Mouse (Mus musculus) layer of hippocampus, adult 2 months (tissue): ENCODE measurements at regions not wholly inside any gene's neighbourhood (a gene's known extent, or its start where the extent isn't known, plus 50 kb on each side); places are given as distances from the start of the nearest gene placed in this dataset.

Source experiments
- DNase-seq, 2 experiments: peaks; one replicate each; pipeline ENCODE4 v3.0.0; 2022; ENCODE audit warnings: low spot score in 2 of 2
- H3K27ac ChIP-seq: fragments of 200-600 bp; 2 replicates; pipeline ENCODE4 v1.8.1; 2022
- H3K4me3 ChIP-seq: fragments of 200-600 bp; 2 replicates; pipeline ENCODE4 v1.8.1; 2022; ENCODE audit warnings: mild to moderate bottlenecking
- CTCF ChIP-seq: fragments of 200-600 bp; conservative IDR thresholded peaks from 2 replicates; pipeline ENCODE4 v1.8.1; 2022; ENCODE audit warnings: antibody characterized with exemption, mild to moderate bottlenecking, moderate library complexity

DNA sequence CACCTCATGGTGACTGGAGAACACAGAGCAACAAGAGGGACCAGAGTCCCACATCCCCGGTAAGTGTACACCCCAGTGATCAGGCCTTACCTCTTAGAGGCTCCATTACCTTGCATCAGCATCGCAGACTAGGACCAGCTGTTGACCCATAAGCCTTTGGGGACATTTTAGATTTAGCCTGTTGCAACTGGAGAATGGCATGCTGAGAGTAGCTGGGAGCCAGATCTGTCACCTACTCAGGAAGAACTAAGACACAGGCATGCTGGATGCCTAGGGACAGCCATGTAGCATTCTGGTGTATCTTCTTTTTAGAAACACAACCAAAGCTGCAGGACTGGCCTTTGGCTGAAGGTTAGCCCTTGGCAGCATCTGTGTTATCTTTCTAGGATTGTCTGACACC, 94.2 kb upstream of the Aldh1a3 start:
- no peak for TF ChIP-seq CTCF
- no peak for DNase-seq
- H3K4me3 ChIP-seq: no peak overlapping the region
- no peak overlapping the region for H3K27ac ChIP-seq

DNA sequence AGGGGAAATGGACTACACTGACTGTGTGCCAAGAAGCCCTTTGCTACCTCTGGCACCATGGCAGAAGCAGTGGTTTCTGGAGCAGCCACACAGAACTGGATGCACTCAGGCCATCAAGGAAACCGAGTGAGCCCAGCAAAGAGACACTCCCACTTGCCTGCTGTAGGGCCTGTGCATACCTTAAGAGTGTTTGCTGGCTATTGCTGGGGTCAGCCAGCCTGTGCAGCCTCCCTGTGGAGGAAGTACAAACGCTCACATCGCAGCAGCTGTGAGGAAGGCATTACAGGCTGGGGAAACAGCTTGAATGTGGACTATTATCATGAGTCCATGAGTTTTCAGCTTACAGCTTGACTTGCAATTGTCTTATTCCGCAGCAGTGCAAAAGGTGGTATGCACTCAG, 88.8 kb upstream of the Aldh1a3 start:
- TF ChIP-seq CTCF: no peak
- no peak for DNase-seq
- H3K27ac ChIP-seq: no peak overlapping the region
- no peak overlapping the region for H3K4me3 ChIP-seq

DNA sequence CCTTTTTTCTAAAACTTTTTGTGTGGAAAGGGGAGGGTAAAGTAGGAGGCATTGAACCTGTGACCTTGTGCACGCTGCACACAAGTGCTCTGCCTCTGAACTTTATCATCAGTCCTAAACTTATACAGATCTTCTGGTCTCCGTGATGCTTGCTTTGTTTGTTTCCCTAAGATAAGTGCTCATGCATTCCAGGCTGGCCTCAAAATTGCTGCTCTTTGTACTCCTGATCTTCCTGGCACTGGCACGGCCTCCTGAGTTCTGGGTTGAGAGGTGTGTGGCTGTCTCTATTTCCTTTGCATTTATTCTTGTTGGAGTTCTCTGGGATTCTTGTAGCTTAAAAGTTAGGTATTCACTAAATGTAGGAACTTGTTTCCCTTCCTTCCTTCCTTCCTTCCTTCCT, 86.1 kb upstream of the Aldh1a3 start:
- H3K4me3 ChIP-seq: no peak overlapping the region
- no peak for DNase-seq
- no peak for TF ChIP-seq CTCF
- H3K27ac ChIP-seq: no peak overlapping the region

DNA sequence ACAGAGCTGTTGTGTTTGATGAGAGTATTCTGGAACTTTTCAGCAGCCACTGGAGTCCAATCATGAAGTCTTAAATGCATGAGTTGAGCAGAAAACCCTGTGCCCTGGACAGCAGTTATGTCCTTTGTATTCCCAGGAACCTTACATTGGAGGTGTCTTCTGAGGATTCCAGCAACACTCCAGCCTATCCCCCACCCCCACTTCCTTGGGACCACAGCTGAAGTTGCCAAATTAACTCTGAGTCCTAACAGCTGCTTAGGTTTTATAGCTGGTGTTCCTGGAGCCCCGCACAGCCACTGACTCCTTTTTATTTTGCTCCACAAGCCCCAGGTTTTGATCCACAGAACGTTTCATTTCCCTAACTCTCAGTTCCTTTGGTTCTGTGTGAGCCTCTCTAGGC, 78.4 kb upstream of the Aldh1a3 start:
- Histone ChIP-seq H3K27ac (no peak overlapping the region), H3K4me3 (no peak overlapping the region)
- TF ChIP-seq CTCF: no peak
- no peak for DNase-seq

DNA sequence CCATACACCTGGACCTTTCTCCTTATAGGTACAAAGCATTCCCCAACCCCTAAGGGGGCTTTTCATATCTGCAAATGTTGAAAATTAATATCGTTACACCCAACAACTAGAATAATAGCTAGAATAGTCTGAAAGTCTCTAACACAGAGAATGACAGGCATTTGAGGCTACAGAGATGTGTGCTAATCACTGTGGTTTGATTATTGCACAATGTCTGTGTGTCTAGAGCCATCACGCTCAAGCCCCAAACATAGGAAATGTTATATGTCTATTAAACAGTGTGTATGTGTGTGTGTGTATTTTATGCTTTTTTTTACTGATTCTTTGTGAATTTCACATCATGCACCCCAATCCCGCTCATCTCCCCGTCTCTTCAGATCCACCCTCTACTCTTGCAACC, 77.2 kb upstream of the Aldh1a3 start:
- Histone ChIP-seq H3K4me3 (no peak overlapping the region), H3K27ac (no peak overlapping the region)
- DNase-seq: no peak
- TF ChIP-seq CTCF: no peak

DNA sequence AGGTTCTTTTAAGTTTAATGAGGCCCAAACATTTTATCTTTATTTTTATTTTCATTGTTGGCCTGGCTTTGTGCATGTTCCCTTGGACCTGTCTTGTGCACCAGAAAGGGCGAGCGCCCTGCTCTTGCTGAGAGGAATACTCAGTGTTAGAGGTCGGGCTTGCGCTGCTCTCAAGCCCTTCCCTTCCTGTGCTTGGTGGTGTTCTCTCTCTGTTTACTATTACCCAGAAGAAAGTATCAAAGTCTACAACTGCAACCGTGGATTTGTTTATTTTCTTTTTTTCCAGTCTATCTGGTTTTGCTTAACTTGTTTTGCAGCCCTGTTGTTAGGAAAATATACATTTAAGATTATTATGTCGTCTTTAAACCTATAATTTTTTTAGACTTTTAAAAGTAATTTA, 74.1 kb upstream of the Aldh1a3 start:
- TF ChIP-seq CTCF: no peak
- no peak overlapping the region for H3K4me3 ChIP-seq
- no peak for DNase-seq
- H3K27ac ChIP-seq: no peak overlapping the region

DNA sequence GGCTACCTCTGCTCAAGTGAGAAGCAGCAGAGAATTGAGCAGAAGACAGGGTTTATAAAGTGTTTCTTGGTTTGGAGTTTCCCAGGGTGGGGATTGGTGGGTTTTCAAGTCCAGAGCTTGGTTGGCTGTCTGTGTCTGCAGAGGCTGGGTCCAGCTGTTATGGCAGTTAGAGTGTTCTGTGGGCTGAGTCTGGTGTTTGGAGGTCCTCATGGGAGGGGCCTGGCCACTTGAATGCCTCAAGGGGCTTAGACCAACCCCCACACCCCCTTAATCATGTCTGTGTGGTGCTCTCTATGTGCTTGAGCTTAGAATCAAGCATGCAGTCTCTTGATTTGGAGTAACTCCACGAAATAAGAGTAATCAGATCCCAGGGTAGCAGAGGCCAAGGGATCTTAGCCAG, 70.2 kb upstream of the Aldh1a3 start:
- no peak for TF ChIP-seq CTCF
- H3K4me3 ChIP-seq: no peak overlapping the region
- DNase-seq: no peak
- H3K27ac ChIP-seq: no peak overlapping the region

DNA sequence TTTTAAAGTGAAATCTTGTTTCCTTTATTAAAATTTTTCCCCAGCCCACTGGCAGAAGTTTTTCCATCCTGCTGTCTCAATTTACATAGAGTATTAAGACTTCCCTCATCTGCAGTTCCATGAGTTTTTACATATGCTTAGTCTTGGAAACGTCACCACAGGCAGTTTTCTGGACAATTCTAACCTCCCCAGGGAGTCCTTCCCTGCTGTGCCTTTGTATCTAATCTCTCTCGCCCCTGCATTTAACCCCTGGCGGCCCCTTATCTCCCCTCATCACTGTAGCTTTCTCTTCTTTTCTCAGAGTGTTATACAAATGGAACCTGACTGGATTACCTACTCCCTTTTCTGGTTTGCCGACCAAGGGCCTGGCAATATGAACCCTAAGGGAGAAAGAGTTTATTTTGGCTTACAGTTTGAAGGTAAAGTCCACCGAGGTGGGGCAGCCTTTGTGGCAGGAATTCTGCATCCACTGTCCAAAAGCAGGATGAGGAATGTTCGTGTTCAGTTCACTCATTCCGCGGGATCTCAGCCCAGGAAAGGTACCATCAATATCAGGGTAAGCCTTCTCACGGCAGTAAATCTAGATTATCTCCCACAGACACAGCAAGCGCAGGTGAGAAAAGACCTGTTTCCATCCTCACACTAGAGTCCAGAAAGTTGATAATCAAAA, 66.0 kb upstream of the Aldh1a3 start:
- Histone ChIP-seq H3K4me3 (no peak overlapping the region), H3K27ac (no peak overlapping the region)
- no peak for TF ChIP-seq CTCF
- DNase-seq: no peak

DNA sequence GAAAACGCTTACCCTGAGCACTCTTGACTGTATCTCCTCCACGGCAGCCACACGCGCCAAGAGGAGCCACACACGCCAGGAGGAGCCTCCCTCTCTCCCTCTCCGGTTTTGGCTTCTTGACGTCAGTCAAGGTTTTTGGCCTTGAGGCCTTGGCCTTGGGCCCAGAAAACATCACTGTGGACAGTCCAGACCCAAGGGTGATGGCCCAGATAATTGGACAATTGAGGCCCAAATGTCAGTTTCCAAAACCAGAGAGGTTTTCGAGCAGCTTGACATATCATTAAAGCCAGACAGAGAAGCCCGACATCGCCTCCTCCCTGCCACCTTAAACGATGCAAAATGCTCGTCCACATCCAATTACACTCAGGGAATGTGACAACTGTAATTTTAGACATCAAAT, 65.4 kb upstream of the Aldh1a3 start:
- Histone ChIP-seq H3K4me3 (no peak overlapping the region), H3K27ac (no peak overlapping the region)
- TF ChIP-seq CTCF: no peak
- no peak for DNase-seq

DNA sequence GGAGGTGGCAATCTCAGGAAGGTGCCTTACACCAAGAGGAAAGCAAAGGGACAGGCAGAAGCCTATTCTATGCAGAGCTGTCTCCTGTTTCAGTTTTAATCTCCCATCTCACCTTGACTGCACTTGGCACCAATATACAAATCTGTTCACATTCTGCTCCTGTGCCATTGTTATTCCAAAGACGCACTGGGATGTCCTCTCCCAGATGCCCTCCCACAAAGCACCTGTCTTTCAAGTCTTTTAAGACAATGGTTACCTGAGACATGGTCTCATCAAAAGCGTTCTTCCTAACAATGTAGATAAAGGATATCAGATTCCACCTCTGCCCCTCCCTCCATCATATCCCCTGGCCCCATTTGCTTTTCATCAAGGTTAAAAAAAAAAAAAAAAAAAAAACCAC, 64.2 kb upstream of the Aldh1a3 start:
- TF ChIP-seq CTCF: no peak
- DNase-seq: no peak
- Histone ChIP-seq H3K4me3 (no peak overlapping the region), H3K27ac (no peak overlapping the region)

DNA sequence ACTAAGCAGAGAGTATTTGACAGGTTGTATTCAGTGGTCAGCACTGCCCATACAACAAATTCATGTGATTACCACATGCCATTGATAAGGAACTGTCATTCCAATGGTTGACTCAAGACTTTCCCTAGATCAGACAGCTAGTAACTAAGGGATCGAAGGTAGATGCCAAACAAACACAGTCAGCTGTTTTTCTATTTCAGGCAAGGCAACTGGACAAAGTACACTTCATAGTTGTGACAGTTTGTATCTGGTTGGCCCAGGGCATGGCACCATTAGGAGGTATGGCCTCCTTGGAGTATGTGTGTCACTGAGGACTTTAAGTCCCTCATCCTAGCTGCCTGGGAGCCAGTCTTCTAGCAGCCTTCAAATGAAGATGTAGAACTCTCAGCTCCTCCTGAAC, 62.8 kb upstream of the Aldh1a3 start:
- no peak overlapping the region for H3K27ac ChIP-seq
- no peak for TF ChIP-seq CTCF
- H3K4me3 ChIP-seq: no peak overlapping the region
- no peak for DNase-seq

DNA sequence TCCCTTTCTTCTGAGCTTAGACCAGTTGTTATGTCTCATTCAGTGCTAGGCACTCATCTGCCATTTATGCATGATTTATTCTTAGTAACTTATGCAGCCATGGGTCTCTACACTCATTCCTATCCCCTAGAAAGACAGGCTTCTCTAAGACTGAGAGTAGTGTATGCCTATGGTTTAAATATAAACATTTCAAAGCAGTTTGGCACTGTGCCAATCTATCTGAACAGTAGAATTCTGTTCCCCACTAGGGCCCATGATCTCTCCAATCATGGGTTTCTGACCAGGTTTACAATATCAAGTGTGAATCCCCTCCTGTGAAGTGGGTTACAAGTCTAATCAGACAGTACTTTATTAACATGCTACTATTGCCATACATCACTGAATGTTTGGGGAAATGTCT, 60.4 kb upstream of the Aldh1a3 start:
- no peak for DNase-seq
- Histone ChIP-seq H3K4me3 (no peak overlapping the region), H3K27ac (no peak overlapping the region)
- TF ChIP-seq CTCF: no peak

DNA sequence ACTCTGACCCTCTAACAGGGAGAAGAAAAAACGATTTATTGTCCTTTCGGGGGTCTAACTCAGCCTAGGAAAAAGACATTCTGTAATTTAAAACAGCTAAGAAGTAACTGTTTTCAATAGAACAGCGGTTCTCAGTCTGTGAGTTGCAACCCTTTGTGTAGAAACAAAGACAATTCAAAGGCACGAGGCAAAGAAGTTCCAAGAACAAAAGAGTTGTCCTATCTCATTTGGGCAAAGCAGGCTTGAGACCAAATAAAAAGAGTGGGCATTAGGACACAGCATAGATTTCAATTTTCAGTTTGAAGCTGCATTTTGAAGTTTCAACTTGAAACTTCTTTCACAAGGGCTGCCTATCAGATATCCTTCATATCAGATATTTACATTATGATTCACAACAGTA, 53.1 kb upstream of the Aldh1a3 start:
- no peak overlapping the region for H3K4me3 ChIP-seq
- no peak overlapping the region for H3K27ac ChIP-seq
- no peak for DNase-seq
- TF ChIP-seq CTCF: no peak

DNA sequence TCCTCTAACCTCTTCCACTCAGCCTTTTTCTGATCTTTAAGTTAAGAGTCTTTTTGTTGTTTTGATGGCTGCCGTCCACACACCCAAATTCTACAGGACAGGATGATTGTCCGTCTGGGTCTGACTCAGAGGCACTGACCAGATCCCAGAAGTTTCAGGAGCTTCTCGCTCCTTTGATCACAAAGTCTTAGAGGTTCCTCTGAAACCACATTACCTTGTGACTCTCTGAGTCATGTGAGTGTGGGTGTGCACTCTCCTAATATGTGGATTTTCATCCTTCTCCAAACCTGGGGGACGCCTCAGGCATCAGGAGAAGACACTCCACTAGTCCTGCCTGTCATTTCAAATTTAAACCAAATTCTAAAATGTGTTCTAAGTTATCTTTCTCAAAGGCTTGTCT, 52.0 kb upstream of the Aldh1a3 start:
- no peak overlapping the region for H3K27ac ChIP-seq
- TF ChIP-seq CTCF: no peak
- DNase-seq: no peak
- H3K4me3 ChIP-seq: no peak overlapping the region

DNA sequence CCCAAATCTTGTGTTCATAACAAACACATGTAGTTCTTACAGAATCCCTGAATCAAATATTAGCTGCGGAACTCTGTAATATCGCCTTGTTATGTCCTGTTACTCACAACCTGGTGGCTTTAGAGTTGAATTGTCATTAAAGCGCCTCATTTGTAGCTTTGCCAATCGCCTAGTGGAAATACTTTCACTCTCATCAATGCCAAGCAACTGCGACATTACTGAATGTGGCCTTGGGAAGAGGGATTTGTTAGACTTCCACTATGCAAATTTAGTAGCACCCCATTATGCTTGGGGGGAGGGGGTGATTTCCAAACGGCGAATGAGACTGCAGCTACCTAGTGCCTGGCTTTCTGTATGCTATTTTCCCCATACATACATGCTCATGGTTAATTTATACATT, 50.8 kb upstream of the Aldh1a3 start:
- no peak overlapping the region for H3K4me3 ChIP-seq
- no peak overlapping the region for H3K27ac ChIP-seq
- TF ChIP-seq CTCF: no peak
- no peak for DNase-seq
